Mouse (Mus musculus) brain, adult 2 months (tissue): Measurements from ENCODE around the gene Pld4.

Experiments
- DNase-seq: peaks from one replicate; pipeline ENCODE4 v3.0.0; 2011; ENCODE audit warnings: low read depth, low spot score

The Pld4 gene

DNA sequence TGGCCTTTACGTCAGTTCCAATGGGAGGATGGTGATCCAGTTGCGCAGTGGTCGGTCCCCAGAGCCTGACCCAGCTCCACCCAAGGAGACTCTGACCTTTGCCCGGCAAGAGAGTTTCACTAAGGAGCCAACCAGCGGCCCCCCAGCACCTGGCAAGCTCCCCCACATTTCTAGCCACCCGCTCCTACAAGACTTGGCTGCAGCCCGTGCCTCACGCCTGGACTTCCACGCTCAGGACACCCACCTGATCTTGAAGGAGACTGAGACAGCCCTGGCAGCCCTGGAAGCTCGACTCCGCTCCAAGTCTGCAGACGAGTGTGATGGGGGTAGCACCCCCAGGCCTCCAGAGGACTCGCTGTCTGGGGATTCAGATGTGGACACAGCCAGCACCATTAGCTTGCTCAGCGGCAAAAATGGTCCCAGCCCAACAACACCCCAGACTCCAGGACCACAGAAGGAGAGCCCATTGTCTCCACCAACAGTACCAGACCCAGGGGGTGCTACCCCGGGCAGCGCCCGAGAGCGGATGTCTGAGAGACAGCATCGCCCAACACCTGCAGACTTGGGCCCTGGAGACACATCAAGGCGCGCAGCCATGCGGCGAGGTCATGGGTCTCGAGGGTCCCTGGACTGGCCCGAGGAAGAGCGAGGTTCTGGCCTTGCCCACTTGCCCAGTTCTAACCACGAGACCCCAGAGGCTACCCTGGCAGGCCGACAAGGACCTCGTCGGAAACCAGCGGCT, 22.0 kb upstream of the Pld4 start:
- no peak for DNase-seq

DNA sequence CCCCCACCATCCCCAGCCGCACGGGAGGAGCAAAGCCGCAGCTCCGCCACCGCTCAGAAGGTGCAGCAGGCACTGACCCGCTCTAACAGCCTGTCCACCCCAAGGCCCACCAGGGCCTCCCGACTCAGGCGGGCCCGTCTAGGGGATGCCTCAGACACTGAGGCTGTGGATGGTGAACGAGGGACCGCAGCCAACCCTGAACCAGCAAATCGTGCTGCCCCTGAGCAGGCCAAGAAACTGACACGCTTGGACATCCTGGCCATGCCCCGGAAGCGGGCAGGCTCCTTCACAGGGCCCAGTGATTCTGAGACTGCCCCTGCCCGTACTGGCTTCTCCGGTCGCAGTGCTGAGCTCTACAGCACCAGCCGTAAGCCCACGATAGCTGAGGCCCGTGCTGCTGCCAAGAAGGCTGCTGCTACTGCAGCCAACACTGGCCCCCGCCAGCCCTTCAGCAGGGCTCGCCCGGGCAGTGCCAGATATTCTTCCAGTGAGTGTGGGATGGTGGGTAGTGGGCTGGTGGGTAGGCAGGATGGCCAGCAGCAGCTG, 21.4 kb upstream of the Pld4 start:
- DNase-seq: no peak

DNA sequence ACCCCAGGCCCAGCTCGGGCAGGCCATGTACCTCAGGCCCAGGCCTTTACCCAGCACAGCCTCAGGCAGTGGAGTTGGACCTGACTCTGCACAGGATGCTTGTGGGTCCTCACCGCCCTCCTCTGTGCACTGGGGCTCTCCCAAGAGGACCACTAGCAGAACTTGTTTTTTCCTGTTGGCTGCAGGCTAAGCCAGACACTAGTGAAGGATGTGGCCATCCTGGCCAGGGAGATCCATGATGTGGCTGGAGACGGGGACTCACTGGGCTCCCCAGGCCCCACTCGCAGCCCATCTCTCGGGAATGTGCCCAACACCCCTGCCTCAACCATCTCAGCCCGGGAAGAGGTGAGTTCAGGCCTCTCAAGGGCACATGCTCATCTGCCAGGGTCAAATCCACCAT, 17.7 kb upstream of the Pld4 start:
- DNase-seq: no peak

DNA sequence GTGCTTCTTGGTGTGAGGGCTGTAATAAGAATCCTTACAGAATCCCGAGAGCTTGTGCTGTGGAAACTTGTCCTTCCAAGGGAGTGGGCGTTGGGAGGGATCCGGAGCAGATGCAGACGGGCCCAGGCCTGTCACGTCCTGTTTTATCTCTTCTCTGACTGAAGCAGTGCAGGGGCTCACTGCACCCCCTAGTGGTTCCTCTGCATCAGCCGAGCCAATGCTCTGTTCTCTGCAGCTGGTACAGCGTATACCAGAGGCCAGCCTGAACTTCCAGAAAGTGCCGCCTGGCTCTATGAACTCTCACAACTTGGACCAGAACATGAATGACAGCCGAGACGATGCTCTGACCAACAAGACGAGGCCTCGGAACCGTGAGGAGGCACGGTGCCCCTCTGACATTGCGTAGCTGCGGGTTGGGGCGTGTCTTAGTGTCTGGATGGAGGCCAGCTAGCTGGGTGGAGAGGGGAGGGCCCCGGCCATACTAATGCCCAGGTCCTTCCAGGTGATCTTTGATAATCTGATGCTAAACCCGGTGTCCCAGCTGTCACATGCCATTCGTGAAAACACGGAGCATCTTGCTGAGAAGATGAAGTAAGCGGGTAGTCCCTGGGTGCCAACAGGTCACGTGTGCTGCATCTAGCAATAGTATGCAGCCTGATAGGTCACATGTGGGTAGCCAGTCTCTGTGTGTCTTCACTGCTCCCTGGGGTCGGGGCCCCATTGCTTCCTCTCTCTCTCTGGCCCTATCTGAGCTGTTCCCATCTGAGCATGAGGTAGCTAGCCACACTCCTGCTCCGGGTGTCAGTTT, 17.1 kb upstream of the Pld4 start:
- DNase-seq: peak; percentile 93

DNA sequence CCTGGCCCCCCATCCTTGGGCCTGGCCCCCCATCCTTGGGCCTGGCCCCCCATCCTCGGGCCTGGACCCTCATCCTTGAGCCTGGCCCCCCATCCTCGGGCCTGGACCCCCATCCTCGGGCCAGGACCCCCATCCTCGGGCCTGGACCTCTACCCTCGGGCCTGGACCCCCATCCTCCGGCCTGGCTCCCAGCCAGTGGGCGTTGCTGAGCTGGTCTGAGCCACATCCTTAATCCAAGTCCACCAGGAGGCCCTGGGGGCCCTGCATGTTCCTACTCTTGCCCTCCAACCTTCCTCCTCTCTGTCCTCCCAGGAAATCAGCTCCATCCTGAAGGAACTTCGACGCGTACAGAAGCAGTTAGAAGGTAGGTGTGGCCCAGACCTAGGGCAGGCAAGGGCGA, 16.2 kb upstream of the Pld4 start:
- DNase-seq: no peak

DNA sequence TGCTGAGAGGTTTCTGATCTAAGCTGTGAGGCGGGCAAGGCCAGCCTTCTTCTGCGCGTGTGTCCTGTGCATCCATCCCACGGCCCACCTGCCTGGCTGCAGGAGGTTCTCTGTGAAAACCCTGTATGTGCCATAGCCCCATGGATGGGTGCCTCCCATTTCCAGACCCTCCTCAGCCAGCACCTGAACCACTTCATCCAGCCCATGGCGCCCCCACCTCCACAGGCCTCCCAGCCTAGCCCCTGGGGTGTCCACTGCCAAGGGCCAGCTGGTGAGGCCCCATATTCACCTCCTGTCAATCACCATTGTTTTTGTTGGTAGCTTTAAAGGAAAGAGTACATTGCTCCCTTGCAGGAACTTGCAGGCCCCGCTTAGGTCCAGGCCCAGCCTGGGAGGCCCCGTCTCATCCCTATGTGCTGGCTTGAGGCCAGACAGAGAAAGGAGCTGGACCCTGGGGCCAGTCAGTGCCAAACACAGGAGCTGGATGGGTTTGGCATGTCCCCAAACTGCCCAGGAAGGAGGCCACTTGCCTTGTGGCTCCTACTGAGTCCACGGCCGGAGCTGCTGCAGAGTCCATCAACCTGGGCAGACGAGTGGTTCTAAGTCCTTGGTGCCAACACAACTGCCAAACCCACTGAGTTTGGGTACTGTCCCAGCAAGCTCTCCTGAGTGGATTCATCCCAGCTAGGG, 15.4 kb upstream of the Pld4 start:
- no peak for DNase-seq

DNA sequence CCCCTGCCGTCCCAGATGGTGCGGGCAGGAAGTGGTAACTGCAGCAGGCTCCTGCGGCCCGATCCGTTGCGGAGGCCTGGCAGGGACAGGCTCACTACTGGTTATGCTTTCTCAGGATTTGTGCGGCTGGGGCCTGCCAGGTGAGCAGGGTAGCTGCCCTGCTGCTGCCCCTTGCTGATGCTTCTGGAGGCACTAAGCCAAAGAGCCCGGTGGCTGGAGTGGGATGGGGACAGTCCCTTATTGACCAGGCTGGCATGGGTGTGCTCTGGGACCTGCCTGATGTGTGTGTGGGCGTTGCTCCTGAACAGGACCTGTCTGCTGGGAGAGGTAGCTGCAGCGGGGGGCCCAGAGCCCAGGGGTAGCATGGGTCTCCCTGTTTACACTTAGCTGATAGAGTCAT, 14.7 kb upstream of the Pld4 start:
- DNase-seq: no peak

DNA sequence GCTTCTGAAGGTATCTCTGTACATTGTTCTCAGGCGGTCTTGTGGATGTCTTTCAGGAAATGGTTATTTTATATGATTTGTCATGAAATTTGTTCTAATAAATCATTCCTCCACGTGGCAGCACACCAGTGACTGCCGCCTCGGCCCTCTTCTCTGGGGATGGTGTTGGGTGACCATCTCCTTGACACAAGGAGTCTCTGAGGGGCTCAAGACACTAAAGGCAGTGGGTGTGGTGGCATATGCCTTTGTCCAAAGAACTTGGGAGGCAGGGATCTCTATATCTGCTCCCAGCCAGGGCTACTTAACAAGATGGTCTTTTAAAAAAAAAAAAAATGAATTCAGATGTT, 14.0 kb upstream of the Pld4 start:
- no peak for DNase-seq

DNA sequence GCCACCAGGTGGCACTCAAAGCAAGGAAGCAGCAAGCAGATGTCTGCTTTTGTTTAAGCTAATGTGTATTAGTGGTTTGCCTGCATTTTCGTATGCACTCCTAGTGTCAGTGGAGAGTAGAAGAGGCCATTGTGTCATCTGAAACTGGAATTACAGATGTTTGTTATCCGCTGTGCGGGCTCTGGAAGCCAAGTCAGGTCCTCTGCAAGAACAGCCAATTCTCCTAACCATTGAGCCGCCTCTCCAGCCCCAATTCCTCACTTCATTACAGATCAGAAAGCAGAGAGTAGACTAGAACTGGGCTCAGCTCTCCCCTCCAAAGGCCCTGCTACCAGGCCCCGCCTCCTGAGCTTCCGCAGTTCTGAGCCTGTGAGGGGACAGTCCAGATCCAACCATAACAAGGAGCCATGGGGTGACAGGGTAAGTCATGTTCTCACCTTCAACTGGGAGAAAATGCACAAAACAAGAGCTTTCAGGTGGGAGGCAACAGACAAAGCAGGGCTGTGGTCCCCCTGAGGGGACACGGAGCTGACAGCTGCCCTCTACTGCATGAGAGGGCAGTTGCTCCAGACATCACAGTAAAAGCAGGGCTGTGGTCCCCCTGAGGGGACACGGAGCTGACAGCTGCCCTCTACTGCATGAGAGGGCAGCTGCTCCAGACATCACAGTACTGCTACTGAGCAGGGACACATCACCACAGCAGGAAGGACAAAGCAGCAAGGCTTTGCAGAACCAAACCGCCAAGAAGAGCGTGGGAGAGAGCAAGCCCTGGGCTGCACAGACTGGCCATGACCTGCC, 13.4 kb upstream of the Pld4 start:
- DNase-seq: peak; percentile 88

DNA sequence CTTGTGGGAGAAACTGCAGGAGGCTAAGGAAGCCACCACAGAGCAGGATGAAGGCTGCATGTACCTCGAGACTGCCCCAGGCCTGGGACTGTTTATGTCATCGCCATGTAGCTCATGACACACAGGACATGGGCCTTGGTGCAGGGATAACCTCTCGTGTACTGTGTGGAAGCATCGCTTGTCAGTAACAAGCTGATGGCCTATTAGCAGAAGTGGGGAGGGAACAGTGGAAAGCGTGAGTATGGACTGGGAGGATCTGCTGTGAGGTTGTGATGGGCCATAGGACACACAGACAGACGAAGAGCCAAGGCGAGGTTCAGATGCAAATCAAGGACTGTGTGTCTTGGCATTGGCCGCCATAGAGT, 12.9 kb upstream of the Pld4 start:
- no peak for DNase-seq

DNA sequence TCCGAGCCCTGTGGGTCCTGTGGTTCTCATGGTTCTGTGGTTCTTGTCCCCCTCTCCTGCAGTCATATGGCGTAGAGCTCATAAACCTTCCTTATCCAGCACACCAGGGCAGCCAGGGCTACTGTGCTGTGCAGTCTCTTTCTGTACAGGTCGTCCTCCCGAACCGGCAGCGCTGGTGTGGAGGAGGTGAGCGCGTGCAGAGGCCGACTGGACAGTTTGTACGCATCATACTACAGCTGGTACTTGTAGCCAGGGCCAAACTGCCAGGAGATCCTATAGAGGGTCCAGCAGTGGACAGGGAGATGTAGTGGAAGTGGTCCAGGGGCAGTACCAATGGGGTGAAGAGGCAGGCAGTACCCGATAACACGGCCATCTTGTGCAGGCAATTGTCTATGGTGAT, 9.5 kb upstream of the Pld4 start:
- no peak for DNase-seq

DNA sequence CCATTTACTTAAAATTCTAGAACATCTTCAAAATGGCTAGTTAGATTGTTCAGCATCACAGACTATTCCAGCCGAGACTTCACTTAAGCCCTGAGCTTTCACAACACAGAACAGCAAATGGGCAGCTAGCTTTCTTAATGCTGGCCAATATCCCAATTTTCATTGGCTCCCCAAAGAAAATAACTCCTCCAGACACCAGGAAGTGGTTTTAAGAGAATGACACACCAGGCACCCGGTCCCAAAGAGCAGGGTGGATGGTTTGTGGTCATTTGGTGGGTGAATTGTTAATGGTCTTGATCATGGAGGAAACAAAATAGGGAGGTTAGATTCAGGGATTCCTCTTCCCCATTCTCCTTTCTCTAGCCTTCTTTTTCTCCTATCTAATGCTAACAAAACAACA, 8.1 kb upstream of the Pld4 start:
- DNase-seq: no peak

DNA sequence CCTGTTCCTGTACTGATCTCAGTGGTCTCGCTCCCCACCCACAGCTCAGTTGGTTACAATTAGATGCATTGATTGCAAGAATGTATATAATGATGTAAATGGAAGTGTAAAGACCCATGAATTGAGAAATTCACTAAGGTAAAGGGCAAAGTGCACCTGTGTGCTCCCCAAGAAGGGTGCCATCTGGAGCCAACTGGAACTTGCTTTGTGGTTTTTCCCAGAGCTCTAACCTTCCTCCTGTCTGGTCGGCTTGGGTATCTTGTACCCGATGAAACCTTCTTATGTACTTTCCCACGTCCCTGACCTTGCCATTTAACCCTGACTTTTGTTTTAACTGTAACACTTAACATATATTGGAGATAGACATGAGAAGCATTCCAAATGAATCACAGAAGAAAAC, 4.6 kb upstream of the Pld4 start:
- DNase-seq: no peak

DNA sequence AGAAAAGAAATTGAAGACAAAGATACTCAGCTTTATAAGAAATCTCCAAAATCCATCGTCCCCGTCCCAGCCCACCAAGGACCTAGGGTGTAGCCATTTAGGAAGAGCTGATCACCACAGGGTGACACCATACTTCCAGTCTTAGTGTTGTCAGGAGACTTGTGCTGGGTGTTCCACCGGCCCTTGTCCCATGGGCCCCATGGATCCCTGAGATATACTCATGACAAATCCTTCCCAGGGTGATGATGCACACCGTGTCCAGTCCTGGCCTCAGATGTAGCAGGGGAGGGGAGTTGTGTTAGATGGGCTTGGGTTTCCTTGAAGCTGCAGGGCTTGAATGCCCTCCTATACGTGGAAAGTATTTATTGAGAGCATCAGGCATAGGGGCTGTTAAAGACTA, 2.6 kb upstream of the Pld4 start:
- DNase-seq: no peak

DNA sequence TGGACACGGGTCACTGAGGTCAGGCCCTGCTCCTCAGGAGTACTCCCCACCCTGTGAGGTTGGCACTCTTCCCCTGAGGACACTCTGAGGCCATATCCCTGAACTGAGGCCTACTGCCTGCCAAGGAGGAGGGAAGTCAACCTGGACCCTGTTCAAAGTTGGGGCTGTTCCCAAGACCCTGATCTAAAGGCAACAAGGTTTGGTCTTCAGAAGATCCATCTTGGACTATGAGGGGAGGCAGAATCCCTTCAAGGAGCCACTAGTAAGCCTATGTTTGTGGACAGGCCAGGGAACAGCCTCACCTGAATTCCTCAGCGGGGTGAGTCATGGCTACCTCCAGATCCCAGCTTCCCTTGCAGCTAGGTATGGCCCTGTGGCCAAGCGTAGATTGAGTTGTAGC, 984 bp upstream of the Pld4 start:
- no peak for DNase-seq

DNA sequence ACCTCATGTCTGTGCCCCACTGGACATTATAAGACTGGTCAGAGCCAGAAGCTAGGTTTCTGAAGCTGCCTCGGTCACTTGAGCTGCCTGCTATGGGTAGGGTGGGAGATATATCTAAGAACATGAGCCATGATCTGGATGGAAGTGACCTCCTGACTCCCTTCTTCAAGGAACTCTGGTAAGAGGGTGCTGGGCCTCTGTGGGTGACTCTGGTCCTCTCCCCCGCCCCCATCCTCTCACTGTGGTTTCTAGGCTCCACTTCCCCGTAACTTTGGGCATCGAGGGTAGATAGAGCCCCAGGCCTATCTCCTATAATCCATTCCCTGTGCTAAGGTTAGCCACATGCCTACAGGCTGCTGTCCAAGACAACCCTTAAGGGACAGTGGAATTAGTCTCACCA, 956 bp downstream of the Pld4 start:
- no peak for DNase-seq

DNA sequence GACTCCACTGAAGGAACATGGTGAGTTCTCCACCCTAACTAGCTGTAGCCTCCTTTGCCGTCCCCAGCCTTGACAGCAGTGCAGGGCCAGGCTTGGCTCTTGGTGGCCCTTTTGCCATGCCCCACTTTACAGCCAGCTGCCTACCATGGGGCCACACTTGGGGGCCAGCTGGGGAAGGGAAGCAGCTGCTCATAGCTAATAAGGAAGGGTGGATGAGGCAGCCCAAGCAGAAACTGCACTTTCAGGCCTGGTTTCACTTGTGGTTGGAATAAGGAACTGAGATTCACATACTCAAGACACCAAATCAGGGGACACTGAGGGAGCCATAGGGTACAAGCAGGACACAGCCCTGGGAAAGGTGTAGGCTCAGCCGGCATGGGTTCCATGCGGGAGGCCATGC, 1.6 kb downstream of the Pld4 start:
- no peak for DNase-seq

DNA sequence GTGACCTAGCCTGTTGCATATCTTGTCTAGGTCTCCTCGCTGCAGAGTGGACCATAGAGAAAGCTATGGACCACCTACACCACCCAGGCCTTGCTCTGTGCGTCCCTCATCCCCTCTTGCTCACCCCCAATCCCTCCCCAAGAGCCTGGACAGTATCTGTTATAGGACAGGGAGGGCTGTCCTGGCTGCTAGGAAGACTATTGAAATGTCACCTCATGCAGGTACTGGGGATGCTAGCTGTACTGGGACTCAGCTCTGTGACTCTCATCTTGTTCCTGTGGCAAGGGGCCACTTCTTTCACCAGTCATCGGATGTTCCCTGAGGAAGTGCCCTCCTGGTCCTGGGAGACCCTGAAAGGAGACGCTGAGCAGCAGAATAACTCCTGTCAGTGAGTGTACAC, 2.7 kb downstream of the Pld4 start:
- no peak for DNase-seq

DNA sequence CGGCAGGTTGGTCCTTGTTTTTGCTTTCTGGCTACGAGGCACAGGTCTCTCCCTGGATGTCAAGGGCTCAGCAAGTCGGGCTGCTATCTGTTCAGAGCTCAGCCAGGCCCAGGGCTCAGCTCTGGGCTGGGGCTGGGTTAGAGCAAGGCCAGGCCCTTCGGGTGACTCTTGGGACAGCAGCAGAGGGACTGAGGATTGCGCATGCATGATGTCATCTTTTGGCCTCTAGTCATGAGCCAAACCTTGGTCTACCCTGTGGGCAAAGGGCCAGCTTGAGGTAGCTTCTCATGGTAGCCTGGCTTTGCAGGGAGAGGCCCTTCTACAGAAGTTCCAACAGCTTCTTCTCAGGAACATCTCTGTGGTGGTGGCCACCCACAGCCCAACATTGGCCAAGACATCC, 3.7 kb downstream of the Pld4 start:
- DNase-seq: no peak

DNA sequence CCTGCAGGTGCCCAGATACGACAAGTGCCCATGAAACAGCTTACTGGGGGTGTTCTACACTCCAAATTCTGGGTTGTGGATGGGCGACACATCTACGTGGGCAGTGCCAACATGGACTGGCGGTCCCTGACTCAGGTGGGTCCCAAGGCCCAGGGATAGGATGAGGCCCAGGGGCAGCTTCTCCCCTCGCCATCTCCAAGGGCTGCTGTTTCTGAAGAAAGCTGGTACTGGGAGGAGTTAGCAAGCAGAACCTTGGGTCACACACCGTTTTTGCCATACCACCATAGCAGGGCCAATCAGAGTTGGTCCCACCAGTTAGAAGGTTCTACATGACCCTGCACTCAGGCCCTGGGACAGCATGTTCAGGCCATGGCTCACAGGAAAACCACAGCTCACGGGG, 4.5 kb downstream of the Pld4 start:
- no peak for DNase-seq

DNA sequence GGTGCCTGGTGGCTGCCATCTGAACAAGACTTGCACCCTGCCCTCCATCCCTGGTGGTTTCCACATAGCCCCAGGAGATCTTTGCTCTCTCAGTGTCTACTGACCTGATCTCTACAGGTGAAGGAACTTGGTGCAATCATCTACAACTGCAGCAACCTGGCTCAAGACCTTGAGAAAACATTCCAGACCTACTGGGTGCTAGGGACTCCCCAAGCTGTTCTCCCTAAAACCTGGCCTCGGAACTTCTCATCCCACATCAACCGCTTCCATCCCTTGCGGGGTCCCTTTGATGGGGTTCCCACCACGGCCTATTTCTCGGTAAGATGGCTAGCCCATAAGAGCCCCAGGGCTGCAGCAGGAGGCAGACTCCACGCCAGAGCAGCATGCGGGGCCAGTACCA, 6.1 kb downstream of the Pld4 start:
- no peak for DNase-seq
